Mouse (Mus musculus): Measurements from ENCODE around the gene Rara.

DNA sequence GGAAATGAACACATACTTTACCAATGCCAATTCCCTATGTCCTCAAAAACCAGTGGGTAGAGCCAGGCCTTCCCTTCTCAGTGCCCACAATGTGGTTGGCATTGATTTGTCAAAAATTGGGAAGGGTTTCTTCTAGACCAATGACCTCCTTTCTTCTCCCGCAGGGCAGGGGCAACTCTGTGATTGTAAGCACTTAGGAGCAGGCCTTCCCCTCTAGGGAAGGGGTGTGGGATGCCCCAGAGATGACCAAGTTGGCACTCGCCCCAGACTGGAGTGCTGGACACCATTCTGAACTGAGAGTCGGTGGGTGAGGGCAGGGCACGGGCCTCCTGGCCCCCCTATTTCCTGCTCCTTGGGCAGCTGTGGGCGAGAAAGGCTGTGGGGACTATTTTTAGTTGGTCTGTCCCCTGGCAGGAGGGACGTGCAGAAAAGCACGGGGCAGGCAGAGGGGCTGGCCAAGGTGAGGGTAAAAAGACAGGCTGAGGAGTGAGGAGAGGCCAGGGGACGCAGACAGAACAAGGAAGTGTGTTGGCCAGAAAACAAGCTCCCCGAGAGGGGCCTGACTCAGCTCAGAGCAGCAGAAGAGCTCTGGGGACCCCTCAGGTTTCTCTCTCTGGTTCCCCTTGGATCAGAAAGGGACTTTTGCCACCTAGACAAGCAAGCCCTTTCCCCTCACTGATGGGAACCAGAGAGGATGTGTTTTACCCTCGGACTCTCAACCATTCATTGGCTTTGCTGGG is 3.3 kb downstream of the Rara start:
- TF ChIP-seq CTCF (IDR thresholded peaks at IDR 0.05): no peak
- TF ChIP-seq POLR2A (IDR thresholded peaks at IDR 0.05; ENCODE audit: insufficient read depth, low read depth, low read length): no peak
- 0 out of 2 replicates have a peak, but pooled peaks have one; percentile 20 for TF ChIP-seq EP300 (IDR thresholded peaks at IDR 0.05; ENCODE audit: insufficient read depth, low read depth, low read length)

All from heart, adult 2 months (tissue).